Mouse (Mus musculus): ENCODE results near the gene Tcn2. TPM values are rescaled to one million over a fixed set of nuclear protein-coding genes. Genes with fewer than 3 reads are reported as not detected.
A peak's percentile ranks its signal among the peaks of the same experiment; 100 is the strongest.
"Not testable (repeated sequence)": the region's sequence is repeated elsewhere in the genome, so short reads cannot be mapped to it uniquely, and the experiment has no call there.

Gene Tcn2
- polyA plus RNA-seq, 1 experiment from 2014 or later: 37.3 TPM

- ATAC-seq (ENCODE audit: low read depth): no peak
- 65% methylated on average over 7 of the region's 7 CpGs for WGBS (ENCODE audit: insufficient replicate concordance)
Observed at GRCm38 (mm10) chr11:3920476-3920875, 11.5 kb downstream of the Tcn2 start.

GRCm38 (mm10) chr11:3918738-3919137 lies 13.2 kb downstream of the Tcn2 start:
- H3K4me3 ChIP-seq (ENCODE audit: low read depth, low read length): no peak overlapping the region
- peaks cover 7% of the 10 kb centered on the region for H3K27me3 ChIP-seq (ENCODE audit: control insufficient read depth, insufficient read depth, low read depth, low read length)
- WGBS (ENCODE audit: insufficient replicate concordance): 49% methylated on average over 1 of the region's 1 CpGs
- H3K27ac ChIP-seq (ENCODE audit: low read length): no peak overlapping the region
- no peak overlapping the region for H3K4me2 ChIP-seq (ENCODE audit: low read depth, low read length)
- no peaks in the 10 kb centered on the region for H3K9me3 ChIP-seq (replicated peaks; ENCODE audit: control insufficient read depth, low read length)
- H3K36me3 ChIP-seq (ENCODE audit: control insufficient read depth, insufficient read depth): no peaks in the 10 kb centered on the region; the same call in 1 of the 2 replicates
- ATAC-seq (ENCODE audit: low read depth): no peak
- peaks cover 7% of the 10 kb centered on the region for H3K4me1 ChIP-seq (ENCODE audit: control insufficient read depth, low read depth, low read length)
- no peak overlapping the region for H3K9ac ChIP-seq (ENCODE audit: low read depth, low read length)

More at GRCm38 (mm10) chr11:3920476-3920875, 11.5 kb downstream of the Tcn2 start:
- Histone ChIP-seq H3K9me3 (replicated peaks; ENCODE audit: control insufficient read depth, low read length) (no peaks in the 10 kb centered on the region), H3K27me3 (ENCODE audit: control insufficient read depth, insufficient read depth, low read depth, low read length) (no peaks in the 10 kb centered on the region), H3K4me2 (ENCODE audit: low read depth, low read length) (no peak overlapping the region), H3K36me3 (ENCODE audit: control insufficient read depth, insufficient read depth) (no peaks in the 10 kb centered on the region; the same call in 1 of the 2 replicates), H3K9ac (ENCODE audit: low read depth, low read length) (no peak overlapping the region), H3K27ac (ENCODE audit: low read length) (no peak overlapping the region), H3K4me1 (ENCODE audit: control insufficient read depth, low read depth, low read length) (no peaks in the 10 kb centered on the region), H3K4me3 (ENCODE audit: low read depth, low read length) (no peak overlapping the region)

GRCm38 (mm10) chr11:3914109-3914840 lies 17.7 kb downstream of the Tcn2 start, which contains the start of gene Slc35e4:
Gene Slc35e4 (minus strand): TSS chr11:3914664.
- Histone ChIP-seq H3K9ac (ENCODE audit: low read depth, low read length) (peak within 1 kb of the TSS; percentile 25; the same call in 1 of the 2 replicates), H3K9me3 (replicated peaks; ENCODE audit: control insufficient read depth, low read length) (no peaks in the 10 kb centered on the region), H3K4me1 (ENCODE audit: control insufficient read depth, low read depth, low read length) (peaks cover 9% of the 10 kb centered on the region), H3K4me3 (ENCODE audit: low read depth, low read length) (peak within 1 kb of the TSS; percentile 59), H3K27ac (ENCODE audit: low read length) (no peak within 1 kb of the TSS; the same call in 1 of the 2 replicates), H3K4me2 (ENCODE audit: low read depth, low read length) (peak within 1 kb of the TSS; percentile 73), H3K36me3 (ENCODE audit: control insufficient read depth, insufficient read depth) (no peaks in the 10 kb centered on the region), H3K27me3 (ENCODE audit: control insufficient read depth, insufficient read depth, low read depth, low read length) (peaks cover 27% of the 10 kb centered on the region)
- under 1% methylated on average over 28 of the region's 28 CpGs for WGBS (ENCODE audit: insufficient replicate concordance)
- ATAC-seq (ENCODE audit: low read depth): peak; percentile 35

GRCm38 (mm10) chr11:3913316-3914108 lies 18.4 kb downstream of the Tcn2 start:
- H3K9ac ChIP-seq (ENCODE audit: low read depth, low read length): peak overlapping the region; percentile 25; the same call in 1 of the 2 replicates

GRCm38 (mm10) chr11:3912875-3913271 lies 19.1 kb downstream of the Tcn2 start:
- peak overlapping the region; percentile 73 for H3K4me2 ChIP-seq (ENCODE audit: low read depth, low read length)
- no peak for ATAC-seq (ENCODE audit: low read depth)
- no peaks in the 10 kb centered on the region for H3K36me3 ChIP-seq (ENCODE audit: control insufficient read depth, insufficient read depth)
- peaks cover 9% of the 10 kb centered on the region for H3K4me1 ChIP-seq (ENCODE audit: control insufficient read depth, low read depth, low read length)
- H3K9me3 ChIP-seq (replicated peaks; ENCODE audit: control insufficient read depth, low read length): no peaks in the 10 kb centered on the region
- H3K9ac ChIP-seq (ENCODE audit: low read depth, low read length): no peak overlapping the region
- H3K4me3 ChIP-seq (ENCODE audit: low read depth, low read length): peak overlapping the region; percentile 59
- WGBS (ENCODE audit: insufficient replicate concordance): 7% methylated on average over 16 of the region's 16 CpGs
- H3K27me3 ChIP-seq (ENCODE audit: control insufficient read depth, insufficient read depth, low read depth, low read length): peaks cover 27% of the 10 kb centered on the region
- H3K27ac ChIP-seq (ENCODE audit: low read length): no peak overlapping the region

More at GRCm38 (mm10) chr11:3913316-3914108, 18.4 kb downstream of the Tcn2 start:
- Histone ChIP-seq H3K4me1 (ENCODE audit: control insufficient read depth, low read depth, low read length) (peaks cover 9% of the 10 kb centered on the region), H3K9me3 (replicated peaks; ENCODE audit: control insufficient read depth, low read length) (no peaks in the 10 kb centered on the region), H3K36me3 (ENCODE audit: control insufficient read depth, insufficient read depth) (no peaks in the 10 kb centered on the region), H3K27me3 (ENCODE audit: control insufficient read depth, insufficient read depth, low read depth, low read length) (peaks cover 27% of the 10 kb centered on the region), H3K4me3 (ENCODE audit: low read depth, low read length) (peak overlapping the region; percentile 59), H3K27ac (ENCODE audit: low read length) (no peak overlapping the region; the same call in 1 of the 2 replicates), H3K4me2 (ENCODE audit: low read depth, low read length) (peak overlapping the region; percentile 73)
- ATAC-seq (ENCODE audit: low read depth): peak; percentile 68
- WGBS (ENCODE audit: insufficient replicate concordance): under 1% methylated on average over 65 of the region's 65 CpGs

GRCm38 (mm10) chr11:3912100-3912874 lies 19.7 kb downstream of the Tcn2 start:
- peaks cover 27% of the 10 kb centered on the region for H3K27me3 ChIP-seq (ENCODE audit: control insufficient read depth, insufficient read depth, low read depth, low read length)
- ATAC-seq (ENCODE audit: low read depth): no peak

GRCm38 (mm10) chr11:3911440-3911839 lies 20.5 kb downstream of the Tcn2 start:
- H3K9me3 ChIP-seq (replicated peaks; ENCODE audit: control insufficient read depth, low read length); H3K4me1 ChIP-seq (ENCODE audit: control insufficient read depth, low read depth, low read length); ATAC-seq (ENCODE audit: low read depth); H3K27ac ChIP-seq (ENCODE audit: low read length); H3K36me3 ChIP-seq (ENCODE audit: control insufficient read depth, insufficient read depth); H3K4me3 ChIP-seq (ENCODE audit: low read depth, low read length); H3K4me2 ChIP-seq (ENCODE audit: low read depth, low read length); H3K9ac ChIP-seq (ENCODE audit: low read depth, low read length): not testable (repeated sequence)
- WGBS (ENCODE audit: insufficient replicate concordance): 63% methylated on average over 5 of the region's 6 CpGs
- peaks cover 27% of the 10 kb centered on the region for H3K27me3 ChIP-seq (ENCODE audit: control insufficient read depth, insufficient read depth, low read depth, low read length)

More at GRCm38 (mm10) chr11:3912100-3912874, 19.7 kb downstream of the Tcn2 start:
- WGBS (ENCODE audit: insufficient replicate concordance): 39% methylated on average over 19 of the region's 19 CpGs
- no peaks in the 10 kb centered on the region for H3K9me3 ChIP-seq (replicated peaks; ENCODE audit: control insufficient read depth, low read length)
- peak overlapping the region; percentile 73; the same call in 1 of the 2 replicates for H3K4me2 ChIP-seq (ENCODE audit: low read depth, low read length)
- H3K36me3 ChIP-seq (ENCODE audit: control insufficient read depth, insufficient read depth): no peaks in the 10 kb centered on the region
- no peak overlapping the region for H3K9ac ChIP-seq (ENCODE audit: low read depth, low read length)
- H3K4me3 ChIP-seq (ENCODE audit: low read depth, low read length): no peak overlapping the region
- no peak overlapping the region for H3K27ac ChIP-seq (ENCODE audit: low read length)
- H3K4me1 ChIP-seq (ENCODE audit: control insufficient read depth, low read depth, low read length): peaks cover 9% of the 10 kb centered on the region

- Histone ChIP-seq H3K9ac (ENCODE audit: low read depth, low read length) (no peak overlapping the region), H3K4me1 (ENCODE audit: control insufficient read depth, low read depth, low read length) (peaks cover 9% of the 10 kb centered on the region), H3K27me3 (ENCODE audit: control insufficient read depth, insufficient read depth, low read depth, low read length) (peaks cover 27% of the 10 kb centered on the region), H3K27ac (ENCODE audit: low read length) (no peak overlapping the region), H3K9me3 (replicated peaks; ENCODE audit: control insufficient read depth, low read length) (no peaks in the 10 kb centered on the region), H3K4me3 (ENCODE audit: low read depth, low read length) (no peak overlapping the region), H3K36me3 (ENCODE audit: control insufficient read depth, insufficient read depth) (no peaks in the 10 kb centered on the region), H3K4me2 (ENCODE audit: low read depth, low read length) (no peak overlapping the region)
- no peak for ATAC-seq (ENCODE audit: low read depth)
- 42% methylated on average over 5 of the region's 5 CpGs for WGBS (ENCODE audit: insufficient replicate concordance)
Observed at GRCm38 (mm10) chr11:3910513-3911310, 21.2 kb downstream of the Tcn2 start.
